Mouse (Mus musculus) large intestine, adult 2 months (tissue): ENCODE measurements around the gene Celf2. TPM values are rescaled to one million over a fixed set of nuclear protein-coding genes. Genes with fewer than 3 reads are reported as not detected.
A peak's percentile ranks its signal among the peaks of the same experiment; 100 is the strongest.

ENCODE experiments used
- DNase-seq: peaks from one replicate; pipeline ENCODE4 v3.0.0-alpha.2; 2012; ENCODE audit warnings: low read depth, low spot score
- WGBS: fragments of 180-500 bp; shearing (Covaris S2); methylation state at CpG from one replicate; pipeline ENCODE4 v1.1.7; 2018; 5-methylcytosine and 5-hydroxymethylcytosine counted together
- polyA plus RNA-seq: library from polyadenylated mRNA; depleted of rRNA; stranded (reverse); fragments of >200 nt; gene quantifications from 2 replicates; pipeline ENCODE4 v1.2.3, GENCODE M21; 2012

The Celf2 gene
- polyA plus RNA-seq, 1 experiment = 7.2 TPM

- DNase-seq = no peak
- WGBS = 59% methylated on average over 8 of the region's 8 CpGs
Measured at GRCm38 (mm10) chr2:6726071-6726470, 783.3 kb downstream of the Celf2 start.

- DNase-seq = no peak
- WGBS = 62% methylated on average over 2 of the region's 2 CpGs
Measured at GRCm38 (mm10) chr2:6723602-6724001, 785.8 kb downstream of the Celf2 start.

GRCm38 (mm10) chr2:6721460-6722401 lies 787.6 kb downstream of the Celf2 start:
- no peak for DNase-seq
- WGBS = 12% methylated on average over 17 of the region's 17 CpGs

GRCm38 (mm10) chr2:6720753-6721459 lies 788.5 kb downstream of the Celf2 start:
- peak; percentile 59 for DNase-seq
- 9% methylated on average over 11 of the region's 11 CpGs for WGBS

- no peak for DNase-seq
Measured at GRCm38 (mm10) chr2:6718864-6719263, 790.5 kb downstream of the Celf2 start.

GRCm38 (mm10) chr2:6717953-6718352 lies 791.4 kb downstream of the Celf2 start:
- no peak for DNase-seq
- 67% methylated on average over 3 of the region's 3 CpGs for WGBS

GRCm38 (mm10) chr2:6715562-6715961 lies 793.8 kb downstream of the Celf2 start:
- DNase-seq = no peak
- WGBS = 91% methylated on average over 3 of the region's 3 CpGs

GRCm38 (mm10) chr2:6713529-6713928 lies 795.8 kb downstream of the Celf2 start:
- 90% methylated on average over 6 of the region's 6 CpGs for WGBS
- DNase-seq = no peak

GRCm38 (mm10) chr2:6710687-6711430 lies 798.5 kb downstream of the Celf2 start:
- WGBS = 74% methylated on average over 7 of the region's 7 CpGs

GRCm38 (mm10) chr2:6707959-6708519 lies 801.3 kb downstream of the Celf2 start:
- DNase-seq = no peak
- WGBS = 51% methylated on average over 5 of the region's 5 CpGs

More at GRCm38 (mm10) chr2:6710687-6711430, 798.5 kb downstream of the Celf2 start:
- DNase-seq = no peak

GRCm38 (mm10) chr2:6707276-6707675 lies 802.1 kb downstream of the Celf2 start:
- no peak for DNase-seq
- 43% methylated on average over 2 of the region's 2 CpGs for WGBS

- 84% methylated on average over 11 of the region's 11 CpGs for WGBS
- DNase-seq = no peak
Measured at GRCm38 (mm10) chr2:6705929-6706739, 803.2 kb downstream of the Celf2 start.

- WGBS = 62% methylated on average over 7 of the region's 7 CpGs
- no peak for DNase-seq
Measured at GRCm38 (mm10) chr2:6705475-6705874, 803.9 kb downstream of the Celf2 start.

- no peak for DNase-seq
- 49% methylated on average over 1 of the region's 1 CpGs for WGBS
Measured at GRCm38 (mm10) chr2:6704804-6705203, 804.6 kb downstream of the Celf2 start.

GRCm38 (mm10) chr2:6704342-6704741 lies 805.0 kb downstream of the Celf2 start:
- DNase-seq = no peak
- 55% methylated on average over 7 of the region's 7 CpGs for WGBS

GRCm38 (mm10) chr2:6696326-6696725 lies 813.0 kb downstream of the Celf2 start:
- 67% methylated on average over 1 of the region's 1 CpGs for WGBS
- no peak for DNase-seq

- 61% methylated on average over 4 of the region's 4 CpGs for WGBS
- no peak for DNase-seq
Measured at GRCm38 (mm10) chr2:6695353-6695951, 813.9 kb downstream of the Celf2 start.

- DNase-seq = no peak
- 52% methylated on average over 2 of the region's 2 CpGs for WGBS
Measured at GRCm38 (mm10) chr2:6689689-6690088, 819.7 kb downstream of the Celf2 start.

- DNase-seq = no peak
- WGBS = 85% methylated on average over 1 of the region's 1 CpGs
Measured at GRCm38 (mm10) chr2:6678231-6678630, 831.1 kb downstream of the Celf2 start.
